Mouse (Mus musculus) ES-Bruce4 (cell line): ENCODE measurements around the gene Dpp4. TPM values are rescaled to one million over a fixed set of nuclear protein-coding genes. Genes with fewer than 3 reads are reported as not detected.

Experiments
- H3K27ac ChIP-seq: 2 replicates; pipeline ENCODE4 v1.5.1; 2012; ENCODE audit warnings: low read length, inconsistent platforms; ENCODE audit not compliant: insufficient read depth
- H3K27me3 ChIP-seq: 2 replicates; pipeline ENCODE4 v1.6.1; 2012; ENCODE audit warnings: mild to moderate bottlenecking, low read length, inconsistent platforms; ENCODE audit not compliant: control insufficient read depth, poor library complexity, insufficient read depth, severe bottlenecking
- H3K36me3 ChIP-seq: 2 replicates; pipeline ENCODE4 v1.6.1; 2012; ENCODE audit warnings: inconsistent platforms, mild to moderate bottlenecking, low read length, moderate library complexity; ENCODE audit not compliant: control insufficient read depth, poor library complexity, insufficient read depth, severe bottlenecking
- H3K4me1 ChIP-seq: one replicate; pipeline ENCODE4 v1.8.1; 2011; ENCODE audit warnings: low read length; ENCODE audit not compliant: control insufficient read depth, insufficient read depth
- H3K4me3 ChIP-seq: 2 replicates; pipeline ENCODE4 v1.5.1; 2011; ENCODE audit warnings: low read depth, mild to moderate bottlenecking, low read length
- H3K9ac ChIP-seq: 2 replicates; pipeline ENCODE4 v1.6.1; 2012; ENCODE audit warnings: low read depth, mild to moderate bottlenecking, inconsistent platforms; ENCODE audit not compliant: poor library complexity, severe bottlenecking
- H3K9me3 ChIP-seq: replicated peaks from 2 replicates; pipeline ENCODE4 v1.6.1; 2012; ENCODE audit warnings: mild to moderate bottlenecking, low read length, inconsistent platforms; ENCODE audit not compliant: control insufficient read depth, poor library complexity, insufficient read depth, severe bottlenecking
- CTCF ChIP-seq: IDR thresholded peaks from one replicate; pipeline ENCODE4 v1.8.1; 2011; ENCODE audit warnings: low read depth, low read length
- EP300 ChIP-seq: IDR thresholded peaks from 2 replicates; pipeline ENCODE4 v1.6.1; 2011; ENCODE audit warnings: low read depth, low read length; ENCODE audit not compliant: insufficient read depth
- POLR2A ChIP-seq: IDR thresholded peaks from one replicate; pipeline ENCODE4 v1.8.1; 2011; ENCODE audit warnings: low read length; ENCODE audit not compliant: insufficient read depth
- polyA plus RNA-seq: library from polyadenylated mRNA; stranded (reverse); fragments of >200 nt; gene quantifications from 2 replicates; pipeline ENCODE4 v1.2.4, GENCODE M21; 2011; ENCODE audit warnings: low read depth; ENCODE audit not compliant: missing spikeins, insufficient read depth, insufficient read length

Dpp4 gene
- polyA plus RNA-seq, 1 experiment, result 1.2 TPM

- H3K27me3 ChIP-seq, result no peaks in the 10 kb centered on the region
- H3K4me3 ChIP-seq, result no peak overlapping the region
- H3K36me3 ChIP-seq, result no peaks in the 10 kb centered on the region
- no peak for TF ChIP-seq EP300
- TF ChIP-seq CTCF, result no peak
- no peak overlapping the region for H3K27ac ChIP-seq
- H3K4me1 ChIP-seq, result no peaks in the 10 kb centered on the region
- no peaks in the 10 kb centered on the region for H3K9me3 ChIP-seq
- no peak overlapping the region for H3K9ac ChIP-seq
Measured at GRCm38 (mm10) chr2:62454991-62455390, 43.0 kb upstream of the Dpp4 start.

GRCm38 (mm10) chr2:62454033-62454432 lies 42.0 kb upstream of the Dpp4 start:
- Histone ChIP-seq H3K9ac (no peak overlapping the region), H3K27me3 (no peaks in the 10 kb centered on the region), H3K4me1 (no peaks in the 10 kb centered on the region), H3K4me3 (no peak overlapping the region), H3K27ac (no peak overlapping the region), H3K36me3 (no peaks in the 10 kb centered on the region), H3K9me3 (no peaks in the 10 kb centered on the region)
- TF ChIP-seq POLR2A (no peak), CTCF (no peak), EP300 (no peak)

- H3K36me3 ChIP-seq, result no peaks in the 10 kb centered on the region
- no peaks in the 10 kb centered on the region for H3K27me3 ChIP-seq
- no peak overlapping the region for H3K27ac ChIP-seq
- no peak overlapping the region for H3K4me3 ChIP-seq
- H3K9me3 ChIP-seq, result no peaks in the 10 kb centered on the region
- no peak for TF ChIP-seq EP300
- no peak for TF ChIP-seq POLR2A
- no peak overlapping the region for H3K9ac ChIP-seq
- no peaks in the 10 kb centered on the region for H3K4me1 ChIP-seq
Measured at GRCm38 (mm10) chr2:62450364-62450763, 38.3 kb upstream of the Dpp4 start.

GRCm38 (mm10) chr2:62449692-62450346 lies 37.8 kb upstream of the Dpp4 start:
- no peak for TF ChIP-seq EP300
- no peak for TF ChIP-seq POLR2A
- no peak for TF ChIP-seq CTCF
- no peaks in the 10 kb centered on the region for H3K27me3 ChIP-seq
- no peaks in the 10 kb centered on the region for H3K4me1 ChIP-seq
- H3K36me3 ChIP-seq, result no peaks in the 10 kb centered on the region
- H3K9ac ChIP-seq, result no peak overlapping the region
- no peak overlapping the region for H3K27ac ChIP-seq
- no peaks in the 10 kb centered on the region for H3K9me3 ChIP-seq
- H3K4me3 ChIP-seq, result no peak overlapping the region

GRCm38 (mm10) chr2:62440802-62441544 lies 28.9 kb upstream of the Dpp4 start:
- Histone ChIP-seq H3K27me3 (no peaks in the 10 kb centered on the region), H3K9ac (no peak overlapping the region), H3K4me1 (no peaks in the 10 kb centered on the region), H3K9me3 (no peaks in the 10 kb centered on the region), H3K36me3 (no peaks in the 10 kb centered on the region), H3K4me3 (peak overlapping the region; percentile 34; the same call in 1 of the 2 replicates), H3K27ac (no peak overlapping the region)
- TF ChIP-seq EP300, result no peak
- no peak for TF ChIP-seq CTCF
- TF ChIP-seq POLR2A, result no peak

GRCm38 (mm10) chr2:62440083-62440482 lies 28.1 kb upstream of the Dpp4 start:
- Histone ChIP-seq H3K4me1 (no peaks in the 10 kb centered on the region), H3K27me3 (no peaks in the 10 kb centered on the region), H3K36me3 (no peaks in the 10 kb centered on the region), H3K4me3 (no peak overlapping the region), H3K27ac (no peak overlapping the region), H3K9ac (no peak overlapping the region), H3K9me3 (no peaks in the 10 kb centered on the region)
- TF ChIP-seq EP300 (no peak), CTCF (no peak), POLR2A (no peak)
